Mouse (Mus musculus) induced T-regulatory cell, adult 2 months (primary cell): ENCODE results near the gene Nt5dc2.

Source experiments
- DNase-seq: peaks from one replicate; pipeline ENCODE4 v3.0.0-alpha.2; 2012; ENCODE audit warnings: low read depth

The Nt5dc2 gene

GRCm38 (mm10) chr14:31130236-31131220 is at the start of gene Nt5dc2:
TSS of gene Nt5dc2 (plus strand) at chr14:31131053.
- peak; percentile 82 for DNase-seq

GRCm38 (mm10) chr14:31081147-31081546 is 49.7 kb upstream of the Nt5dc2 start:
- no peak for DNase-seq

DNA sequence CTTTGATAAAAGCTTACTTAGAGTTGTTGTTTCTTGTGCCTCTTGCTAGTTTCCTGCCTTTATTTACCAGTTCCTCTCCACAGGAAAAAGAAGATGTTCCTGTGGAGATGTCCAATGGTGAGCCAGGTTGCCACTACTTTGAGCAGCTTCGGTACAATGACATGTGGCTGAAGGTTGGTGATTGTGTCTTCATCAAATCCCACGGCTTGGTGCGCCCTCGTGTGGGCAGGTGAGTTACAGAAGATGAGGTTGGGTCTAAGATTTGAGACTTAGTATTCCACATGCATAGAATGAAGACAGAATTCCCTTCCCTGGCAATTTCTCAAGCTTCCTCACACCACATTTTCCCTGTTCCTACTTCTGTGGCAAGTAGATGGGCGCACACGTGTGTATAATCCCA is 43.4 kb upstream of the Nt5dc2 start:
- peak; percentile 17 for DNase-seq

GRCm38 (mm10) chr14:31088515-31088914 is 42.3 kb upstream of the Nt5dc2 start:
- DNase-seq: no peak

DNA sequence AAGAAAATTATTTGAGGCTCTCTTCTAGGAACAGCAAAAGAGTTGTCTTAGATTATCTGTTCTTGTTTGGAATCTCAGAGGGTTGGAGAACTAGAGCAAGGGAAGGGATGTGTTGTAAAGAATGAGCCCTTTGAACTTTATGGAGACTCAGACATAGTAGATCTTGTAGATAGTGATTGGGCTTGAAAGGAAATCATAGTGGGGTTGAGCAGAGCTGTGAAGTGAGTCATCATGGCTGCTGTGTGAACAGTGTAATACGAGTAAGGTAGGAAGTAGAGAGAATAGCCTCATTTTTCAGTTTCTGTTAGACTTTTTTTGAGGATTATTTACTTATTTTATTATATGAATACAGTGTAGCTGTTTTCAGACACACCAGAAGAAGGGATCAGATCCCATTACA is 40.9 kb upstream of the Nt5dc2 start:
- DNase-seq: peak; percentile 27

DNA sequence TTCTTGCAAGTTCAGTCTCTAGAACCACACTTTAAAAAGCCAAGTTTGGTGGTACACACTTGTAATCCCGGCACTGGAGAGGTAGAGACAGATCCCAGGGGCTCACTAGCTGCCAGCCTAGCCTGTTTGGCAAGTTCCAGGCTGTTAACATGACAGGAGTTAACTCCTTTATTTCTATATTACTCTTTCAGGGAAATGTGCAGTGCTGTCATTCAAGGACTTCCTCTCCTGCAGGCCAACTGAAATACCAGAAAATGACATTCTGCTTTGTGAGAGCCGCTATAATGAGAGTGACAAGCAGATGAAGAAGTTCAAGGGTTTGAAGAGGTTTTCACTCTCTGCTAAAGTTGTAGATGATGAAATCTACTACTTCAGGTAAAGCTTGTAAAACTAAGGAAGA is 25.7 kb upstream of the Nt5dc2 start:
- DNase-seq: no peak

DNA sequence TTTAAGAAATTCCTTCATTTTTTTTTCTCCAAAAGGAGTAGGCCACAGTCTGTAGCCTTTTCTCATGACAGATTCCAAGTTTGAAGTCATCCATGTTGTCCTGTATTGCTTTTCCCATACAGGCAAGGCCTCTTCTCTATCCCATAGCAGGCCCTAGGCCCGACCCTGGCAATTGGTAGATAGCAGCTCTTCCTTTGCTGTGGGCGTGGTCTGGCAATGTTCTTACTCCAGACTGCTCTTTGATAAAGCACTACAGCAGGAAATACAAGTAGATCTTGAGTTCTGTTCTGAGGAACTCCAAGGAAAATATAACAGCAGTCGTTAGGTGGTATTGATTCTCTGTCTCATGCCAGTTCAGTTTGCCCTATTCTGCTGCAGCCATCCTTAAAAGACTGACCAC is 20.2 kb upstream of the Nt5dc2 start:
- DNase-seq: no peak

DNA sequence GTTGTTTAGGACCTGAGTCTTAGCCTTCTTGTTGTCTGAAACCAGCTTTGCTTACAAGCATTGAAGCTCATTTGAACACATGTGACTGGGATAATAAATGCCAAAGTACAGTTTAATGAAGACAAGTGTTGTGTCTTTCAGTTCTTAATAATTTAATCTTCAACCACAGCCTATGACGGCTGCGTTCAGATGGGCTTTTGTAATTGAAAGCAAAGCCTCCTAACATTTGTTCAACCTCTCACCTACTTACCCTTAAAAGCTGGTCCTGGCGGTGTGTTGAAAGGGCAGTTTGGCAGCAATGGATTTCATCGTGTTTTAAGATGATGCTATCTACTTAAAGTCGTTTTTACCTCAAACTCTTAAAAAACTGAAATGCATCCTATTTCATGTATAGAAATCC is 18.7 kb upstream of the Nt5dc2 start:
- no peak for DNase-seq

DNA sequence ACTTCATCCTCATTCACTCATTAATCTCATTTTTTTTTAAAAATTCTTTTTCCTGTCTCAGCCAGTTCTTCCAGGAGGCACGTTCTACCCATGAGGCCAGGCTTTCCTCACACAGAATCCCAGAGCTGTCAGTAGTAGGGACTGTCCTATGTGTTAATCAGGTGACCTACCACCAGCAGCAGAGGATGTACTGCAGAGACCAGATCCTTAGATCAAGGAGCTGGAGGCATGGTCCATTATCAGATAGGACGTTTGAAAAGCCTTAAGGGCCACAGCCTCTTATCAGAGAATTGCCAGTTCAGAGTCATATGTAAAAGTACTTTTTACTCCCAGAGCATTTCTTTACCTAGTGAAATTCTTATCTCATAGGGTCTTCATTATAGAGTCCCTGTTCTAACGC is 16.8 kb upstream of the Nt5dc2 start:
- no peak for DNase-seq

DNA sequence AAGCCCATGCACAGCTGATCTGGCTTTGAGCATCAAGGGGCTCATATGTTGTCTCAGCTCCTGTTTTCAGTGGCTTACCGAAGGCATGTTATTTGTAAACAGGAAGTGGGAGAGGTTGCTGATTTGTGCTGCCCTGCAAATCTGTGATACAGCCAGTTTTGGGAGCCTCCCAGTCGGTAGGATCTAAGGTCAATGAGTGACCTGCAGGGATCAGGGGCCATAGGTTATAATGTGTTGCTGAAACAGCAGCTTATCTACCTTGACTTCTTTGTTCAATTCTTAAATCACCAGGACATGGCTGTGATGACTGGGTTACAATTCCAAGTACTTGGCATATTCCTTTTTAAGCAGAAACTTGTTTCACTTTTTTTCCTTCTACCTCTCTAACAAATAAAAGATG is 15.3 kb upstream of the Nt5dc2 start:
- no peak for DNase-seq

DNA sequence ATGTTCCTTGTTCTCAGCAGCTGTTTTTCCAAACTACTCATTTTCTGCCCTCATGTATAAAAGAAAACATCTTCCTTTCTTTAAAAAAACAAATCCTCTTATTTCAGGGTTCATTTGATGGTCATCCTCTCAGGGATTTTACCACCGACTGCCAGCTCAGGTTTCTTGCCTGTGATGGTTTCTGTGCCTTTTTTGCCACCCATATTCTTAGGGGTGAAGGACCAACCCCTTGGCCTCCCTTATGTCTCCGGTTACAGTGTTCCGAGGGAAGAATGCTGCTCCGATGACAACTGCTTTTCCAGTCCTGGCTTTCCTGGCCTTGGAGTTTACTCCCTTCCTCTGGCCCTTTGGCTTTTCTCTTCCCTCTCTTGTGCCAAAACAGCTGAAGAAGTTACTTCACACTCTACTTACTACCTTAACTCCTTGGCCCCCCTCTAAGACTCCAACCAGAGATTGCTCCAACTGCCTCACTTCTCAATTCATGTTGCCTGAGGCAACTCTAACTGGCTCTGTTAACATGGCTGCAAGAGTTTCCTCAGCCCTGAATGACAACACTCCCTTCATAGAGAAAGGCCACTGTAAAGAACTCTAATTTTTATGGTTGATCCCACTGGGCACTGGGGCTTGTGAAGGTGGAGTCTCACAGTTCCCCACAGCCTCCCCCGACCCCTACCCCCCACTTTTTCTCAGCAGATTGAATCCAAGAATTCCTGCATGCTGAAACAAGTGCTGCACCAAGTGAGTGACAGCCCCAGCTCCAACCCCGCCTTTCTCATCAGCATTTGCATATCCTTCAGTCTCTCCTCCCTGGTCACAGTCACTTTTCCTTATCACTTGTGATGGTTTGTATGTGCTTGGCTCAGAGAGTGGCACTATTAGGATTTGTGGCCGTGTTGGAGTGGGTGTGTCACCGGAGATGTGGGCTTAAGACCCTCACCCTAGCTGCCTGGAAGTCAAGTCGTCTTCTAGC is 5.5 kb upstream of the Nt5dc2 start:
- DNase-seq: no peak

- DNase-seq: no peak
Measured at GRCm38 (mm10) chr14:31126826-31127225, 4.0 kb upstream of the Nt5dc2 start.

DNA sequence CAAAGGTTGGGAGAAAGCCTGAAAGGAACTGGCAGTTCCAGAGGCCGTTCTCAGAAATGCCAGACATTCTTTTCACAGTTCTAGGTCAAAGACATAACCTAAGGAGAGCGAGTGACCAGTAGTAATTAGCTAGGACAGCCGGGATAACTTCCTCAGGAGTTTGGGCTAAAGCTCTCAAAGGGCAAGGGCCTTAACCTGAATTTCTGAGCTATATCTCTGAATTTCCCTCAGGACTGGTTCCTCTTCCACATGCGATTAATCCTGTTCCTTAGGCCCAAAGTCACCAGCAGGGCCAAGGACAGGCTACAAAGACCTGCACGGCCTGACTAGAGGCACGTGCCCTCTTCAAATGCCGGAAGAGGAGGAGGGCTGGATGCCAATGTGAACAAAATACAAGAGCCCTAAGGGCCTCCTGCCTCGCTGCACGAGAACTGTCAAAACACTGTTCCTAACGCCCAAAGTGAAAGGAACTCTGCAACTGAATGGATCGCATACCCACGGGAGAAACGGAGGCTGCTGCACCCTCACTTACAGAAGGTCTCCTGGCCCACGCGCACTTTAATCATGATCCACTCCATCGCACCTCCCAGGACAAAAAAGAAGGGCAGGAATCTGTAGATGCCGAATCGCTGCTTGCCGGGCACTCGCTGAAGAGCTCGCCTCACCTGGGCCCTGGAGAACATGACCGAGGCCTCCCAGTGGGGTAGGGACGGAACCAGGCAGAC is 2.6 kb upstream of the Nt5dc2 start:
- peak; percentile 80 for DNase-seq

- peak; percentile 100 for DNase-seq
Measured at GRCm38 (mm10) chr14:31128826-31129219, 2.0 kb upstream of the Nt5dc2 start, which contains the start of gene Smim4. TSS of gene Smim4 (minus strand) at chr14:31128956.

DNA sequence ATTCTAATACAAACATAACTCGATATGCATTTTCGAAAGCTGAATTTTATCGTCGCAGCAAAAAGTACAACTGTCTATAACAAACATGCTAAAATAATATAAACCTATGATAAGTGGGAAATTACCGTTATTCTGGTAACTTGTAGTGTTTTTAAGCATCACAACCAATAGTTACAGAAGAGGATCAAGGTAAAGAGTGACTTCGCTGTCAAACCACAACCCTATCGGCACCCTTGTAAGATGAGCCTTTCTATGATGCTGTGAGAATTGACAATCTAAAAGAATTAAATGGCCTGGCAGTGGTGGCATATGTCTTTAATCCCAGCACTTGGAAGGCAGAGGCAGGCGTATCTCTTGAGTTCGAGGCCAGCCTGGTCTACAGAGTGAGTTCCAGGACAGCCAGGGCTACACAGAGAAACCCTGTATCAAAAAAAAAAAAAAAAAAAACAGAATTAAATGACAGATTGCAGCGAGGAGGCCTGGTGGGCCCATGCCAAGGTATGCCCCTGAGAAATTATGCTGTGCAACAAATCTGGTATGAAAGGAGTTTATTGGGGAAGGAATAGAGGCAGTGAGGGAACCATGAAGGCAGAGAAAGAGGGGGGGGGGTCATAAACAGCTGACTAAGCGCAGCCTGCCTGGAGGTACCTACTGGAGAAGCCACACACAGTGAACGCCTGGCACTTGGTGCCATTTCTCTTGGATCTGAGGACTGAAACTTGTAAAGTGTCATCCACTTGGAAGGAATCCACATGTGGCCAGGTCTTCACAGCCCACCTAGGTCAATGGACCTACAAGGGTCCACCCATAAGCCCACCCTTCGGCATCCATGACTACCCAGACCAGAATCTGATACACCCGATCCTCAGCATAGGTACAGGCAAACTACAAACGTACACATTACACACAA is 1.3 kb upstream of the Nt5dc2 start:
- DNase-seq: peak; percentile 38

DNA sequence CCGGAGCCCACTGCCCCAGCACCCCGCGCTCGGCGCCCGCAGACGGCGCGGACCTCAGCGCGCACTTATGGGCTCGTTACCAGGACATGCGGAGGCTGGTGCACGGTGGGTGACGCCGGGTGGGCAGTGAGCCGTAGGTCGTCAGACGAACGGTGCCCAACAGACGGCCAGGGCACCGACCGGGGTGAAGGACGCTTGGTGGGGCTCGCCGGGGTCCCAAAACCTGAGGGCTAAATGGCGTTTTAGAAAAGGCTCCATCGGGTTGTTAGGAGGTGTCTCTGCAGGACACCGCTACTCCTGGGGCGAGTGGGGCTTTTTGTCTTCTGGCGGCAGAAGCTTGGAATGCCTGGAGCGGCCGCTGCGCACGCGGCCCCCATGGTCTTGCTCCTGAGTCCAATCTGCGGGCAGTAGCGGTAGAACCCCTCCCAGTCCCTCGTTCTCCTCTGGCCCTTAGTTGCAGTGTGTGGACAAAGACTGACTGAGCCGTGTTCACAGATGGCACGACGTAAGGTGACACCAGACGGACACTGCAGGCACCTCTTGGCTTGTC is 494 bp downstream of the Nt5dc2 start:
- peak; percentile 38 for DNase-seq

GRCm38 (mm10) chr14:31132031-31132430 is 1.2 kb downstream of the Nt5dc2 start:
- no peak for DNase-seq

DNA sequence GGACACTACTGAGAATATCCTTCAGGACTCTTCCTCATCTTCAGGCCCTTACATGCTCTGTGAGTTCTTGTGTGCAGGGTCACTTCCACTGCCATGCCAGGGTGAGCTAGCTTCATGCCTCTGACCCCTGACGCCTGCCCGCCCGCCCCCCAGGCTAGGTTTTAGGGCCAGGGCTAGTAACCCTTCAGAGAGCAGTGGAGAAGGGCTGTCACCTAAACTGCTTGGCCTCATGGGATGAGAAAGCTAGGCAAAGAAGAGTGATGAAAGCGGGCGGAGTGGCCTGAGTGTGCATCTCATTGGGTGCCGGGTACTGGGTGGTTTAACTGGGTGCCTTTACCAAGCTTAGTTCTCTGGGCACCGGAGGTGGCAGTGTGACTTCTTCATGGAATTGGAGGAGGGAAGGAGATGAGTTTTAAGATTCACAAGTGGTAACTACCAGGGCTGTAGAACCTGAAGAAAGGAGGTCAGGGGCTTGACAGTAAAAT is 1.7 kb downstream of the Nt5dc2 start:
- no peak for DNase-seq

- DNase-seq: no peak
Measured at GRCm38 (mm10) chr14:31133023-31133665, 2.3 kb downstream of the Nt5dc2 start.
